Mouse (Mus musculus) lung, embryonic 15.5 days (tissue): Measurements from ENCODE around the gene Mapk6. TPM values are rescaled to one million over a fixed set of nuclear protein-coding genes. Genes with fewer than 3 reads are reported as not detected.

ENCODE experiments used
- ATAC-seq: fragments of 200-750 bp; cut with Nextera tagmentation; 2 replicates; pipeline ENCODE4 v1.8.0; 2017; ENCODE audit warnings: moderate number of reproducible peaks, borderline replicate concordance; ENCODE audit not compliant: low FRiP score, low TSS enrichment; ENCODE audit errors: extremely low read depth
- H3K27ac ChIP-seq: fragments of 300-500 bp; sonication (generic); 2 replicates; pipeline ENCODE4 v1.5.1; 2015; ENCODE audit warnings: moderate library complexity, mild to moderate bottlenecking, inconsistent platforms
- H3K27me3 ChIP-seq: fragments of 300-500 bp; sonication (generic); 2 replicates; pipeline ENCODE4 v1.6.1; 2015; ENCODE audit warnings: inconsistent platforms
- H3K36me3 ChIP-seq: fragments of 300-500 bp; sonication (generic); 2 replicates; pipeline ENCODE4 v1.6.1; 2015; ENCODE audit warnings: inconsistent platforms
- H3K4me1 ChIP-seq: fragments of 300-500 bp; sonication (generic); 2 replicates; pipeline ENCODE4 v1.6.1; 2015; ENCODE audit warnings: inconsistent platforms
- H3K4me2 ChIP-seq: fragments of 300-500 bp; sonication (generic); 2 replicates; pipeline ENCODE4 v1.6.1; 2015; ENCODE audit warnings: inconsistent platforms, mild to moderate bottlenecking, moderate library complexity
- H3K4me3 ChIP-seq: fragments of 300-500 bp; sonication (generic); 2 replicates; pipeline ENCODE4 v1.5.1; 2015; ENCODE audit warnings: mild to moderate bottlenecking, inconsistent platforms
- H3K9ac ChIP-seq: fragments of 300-500 bp; sonication (generic); 2 replicates; pipeline ENCODE4 v1.6.1; 2015; ENCODE audit warnings: inconsistent platforms
- H3K9me3 ChIP-seq: fragments of 300-500 bp; sonication (generic); 2 replicates; pipeline ENCODE4 v1.6.1; 2016; ENCODE audit warnings: inconsistent platforms
- WGBS: fragments of 180-500 bp; shearing (Covaris S2); methylation state at CpG from one replicate; pipeline ENCODE4 v1.1.7; 2015; 5-methylcytosine and 5-hydroxymethylcytosine counted together
- polyA plus RNA-seq: library from polyadenylated mRNA; unstranded; fragments of >200 nt; fragmentation: Nextera tagmentation; extraction: Ambion mirVana; gene quantifications from 2 replicates; pipeline ENCODE4 v1.2.1, GENCODE M21; 2015

Gene Mapk6
- polyA plus RNA-seq, 1 experiment from 2014 or later = 49.7 TPM

DNA sequence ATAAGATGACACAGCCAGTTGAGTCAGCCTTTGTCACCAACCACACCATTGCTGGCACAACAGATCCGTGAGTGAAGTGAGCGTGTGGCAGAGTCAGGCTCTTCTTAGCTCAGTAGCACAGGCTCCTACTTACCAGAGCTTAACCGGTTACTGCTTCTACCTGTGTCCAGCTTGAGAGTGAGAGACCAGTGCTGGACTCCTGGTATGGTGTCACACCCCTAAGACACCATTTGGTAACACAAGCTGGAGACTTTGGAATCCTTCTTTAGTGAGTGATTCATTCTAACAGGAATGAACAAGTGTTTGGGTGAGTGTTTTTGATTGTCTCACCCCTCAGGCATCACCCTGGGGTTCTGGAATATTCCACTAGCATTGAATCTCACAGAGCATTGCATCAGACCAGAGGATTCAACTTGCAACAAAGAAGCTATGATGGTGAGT is 12.5 kb upstream of the Mapk6 start:
- ATAC-seq = no peak
- H3K36me3 ChIP-seq = no peaks in the 10 kb centered on the region
- no peaks in the 10 kb centered on the region for H3K27me3 ChIP-seq
- WGBS = 75% methylated on average over 3 of the region's 3 CpGs
- H3K4me1 ChIP-seq = no peaks in the 10 kb centered on the region; the same call in 1 of the 2 replicates
- H3K27ac ChIP-seq = no peak overlapping the region
- H3K4me2 ChIP-seq = no peak overlapping the region
- no peak overlapping the region for H3K4me3 ChIP-seq
- no peak overlapping the region for H3K9ac ChIP-seq
- H3K9me3 ChIP-seq = no peaks in the 10 kb centered on the region

DNA sequence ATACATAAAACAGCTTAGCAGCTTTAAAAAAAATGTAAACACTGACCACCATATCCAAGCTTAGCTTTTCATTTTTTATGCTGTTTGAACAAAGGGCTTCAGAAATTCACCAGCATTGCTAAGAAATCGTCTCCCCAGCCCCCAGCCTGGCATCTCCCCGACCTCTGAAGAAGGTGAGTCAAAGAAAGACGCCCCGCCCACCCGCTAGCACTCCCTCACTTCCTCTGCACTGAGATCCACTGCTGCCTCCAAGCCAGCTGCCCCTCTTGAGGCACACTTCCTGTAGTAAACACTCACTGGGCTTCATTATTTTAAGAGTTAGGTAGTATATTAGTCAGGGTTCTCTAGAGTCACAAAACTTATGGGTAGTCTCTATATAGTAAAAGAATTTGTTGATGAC is 4.4 kb upstream of the Mapk6 start:
- Histone ChIP-seq H3K4me1 (peaks cover 10% of the 10 kb centered on the region), H3K4me2 (no peak overlapping the region), H3K9me3 (no peaks in the 10 kb centered on the region), H3K4me3 (no peak overlapping the region), H3K36me3 (no peaks in the 10 kb centered on the region), H3K27ac (no peak overlapping the region; the same call in 1 of the 2 replicates), H3K9ac (no peak overlapping the region), H3K27me3 (no peaks in the 10 kb centered on the region)
- 19% methylated on average over 5 of the region's 5 CpGs for WGBS
- no peak for ATAC-seq

DNA sequence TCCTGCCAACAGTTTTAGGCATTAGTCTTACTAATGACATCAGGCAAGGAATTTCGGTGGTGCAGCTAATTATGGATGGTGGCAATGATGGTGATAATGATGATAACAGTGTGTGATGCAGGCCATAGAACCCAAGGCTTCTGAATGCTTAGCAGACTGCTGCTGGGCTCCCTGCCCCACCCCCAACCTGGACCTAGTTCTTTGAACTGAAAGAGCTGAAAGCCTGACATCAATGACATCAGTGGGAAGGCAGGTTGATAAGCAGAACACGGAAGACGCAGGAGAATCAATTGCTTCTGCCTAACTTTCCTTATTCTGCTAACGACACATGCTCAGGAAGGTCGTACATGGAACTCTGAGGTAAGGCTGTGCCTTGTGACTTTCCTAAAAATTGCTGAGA is 3.4 kb upstream of the Mapk6 start:
- Histone ChIP-seq H3K4me3 (no peak overlapping the region), H3K36me3 (no peaks in the 10 kb centered on the region), H3K4me2 (no peak overlapping the region), H3K9me3 (no peaks in the 10 kb centered on the region), H3K27ac (no peak overlapping the region), H3K27me3 (no peaks in the 10 kb centered on the region), H3K4me1 (peaks cover 13% of the 10 kb centered on the region), H3K9ac (no peak overlapping the region)
- WGBS = 55% methylated on average over 5 of the region's 5 CpGs
- no peak for ATAC-seq

DNA sequence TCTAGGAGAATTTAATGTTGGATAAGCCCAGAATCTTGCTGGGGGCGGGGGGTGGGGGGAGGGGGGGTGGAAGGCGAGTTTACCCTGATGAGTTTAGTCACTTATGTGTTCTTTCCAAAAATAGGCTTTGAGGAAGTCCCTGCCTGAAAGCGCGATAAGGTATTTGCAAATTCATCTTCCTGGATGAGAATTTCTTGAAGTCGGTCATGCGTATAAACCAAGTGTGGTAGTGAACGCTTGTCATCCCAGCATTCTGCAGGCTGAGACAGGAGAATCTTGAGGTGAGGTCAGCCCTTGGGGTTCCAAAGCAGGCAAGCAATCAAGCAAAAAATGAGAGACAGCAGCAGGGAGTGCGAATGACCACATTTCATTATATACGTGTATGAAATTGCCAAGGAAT is 1.8 kb upstream of the Mapk6 start:
- H3K27me3 ChIP-seq = no peaks in the 10 kb centered on the region
- 69% methylated on average over 9 of the region's 9 CpGs for WGBS
- no peak overlapping the region for H3K27ac ChIP-seq
- H3K4me2 ChIP-seq = no peak overlapping the region
- no peak overlapping the region for H3K9ac ChIP-seq
- peaks cover 22% of the 10 kb centered on the region for H3K4me1 ChIP-seq
- no peaks in the 10 kb centered on the region for H3K36me3 ChIP-seq
- H3K9me3 ChIP-seq = no peaks in the 10 kb centered on the region
- H3K4me3 ChIP-seq = no peak overlapping the region
- ATAC-seq = no peak

DNA sequence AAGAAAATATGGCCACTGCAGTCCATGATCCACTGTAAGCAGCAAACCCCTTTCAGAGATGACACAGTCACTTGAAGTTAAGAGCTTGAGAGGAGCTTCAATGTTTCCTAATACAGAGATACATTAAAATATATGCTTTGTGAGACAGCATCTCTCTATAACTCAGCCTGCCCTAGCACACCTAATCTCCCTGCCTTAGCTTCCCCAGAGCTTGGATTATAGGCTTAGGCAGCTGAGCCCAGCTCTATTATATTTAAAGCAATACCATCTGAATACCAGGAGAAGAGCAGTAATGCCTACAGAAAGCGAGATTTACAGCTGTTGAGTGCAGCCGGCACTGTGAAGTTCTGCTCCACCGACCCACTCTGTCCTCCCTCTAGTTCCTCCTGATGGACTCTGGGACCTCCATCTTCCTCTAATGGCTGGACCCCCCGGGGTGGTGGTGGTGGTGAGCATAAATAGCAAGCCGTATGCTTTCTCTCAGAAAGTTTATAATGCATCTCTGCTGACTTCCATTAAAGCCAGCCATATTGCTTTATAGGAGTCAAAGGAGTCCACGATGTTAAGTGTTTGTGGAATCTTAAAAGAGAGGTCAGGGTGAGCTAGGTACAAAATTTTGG is 1.2 kb upstream of the Mapk6 start:
- H3K27ac ChIP-seq = 0 out of 2 replicates have a peak overlapping the region, but pooled peaks have one; percentile 99
- no peak overlapping the region for H3K9ac ChIP-seq
- H3K4me3 ChIP-seq = peak overlapping the region; percentile 86
- no peaks in the 10 kb centered on the region for H3K27me3 ChIP-seq
- H3K36me3 ChIP-seq = no peaks in the 10 kb centered on the region
- H3K4me2 ChIP-seq = 0 out of 2 replicates have a peak overlapping the region, but pooled peaks have one; percentile 72
- ATAC-seq = no peak
- H3K9me3 ChIP-seq = no peaks in the 10 kb centered on the region
- WGBS = 80% methylated on average over 6 of the region's 6 CpGs
- H3K4me1 ChIP-seq = peaks cover 27% of the 10 kb centered on the region

DNA sequence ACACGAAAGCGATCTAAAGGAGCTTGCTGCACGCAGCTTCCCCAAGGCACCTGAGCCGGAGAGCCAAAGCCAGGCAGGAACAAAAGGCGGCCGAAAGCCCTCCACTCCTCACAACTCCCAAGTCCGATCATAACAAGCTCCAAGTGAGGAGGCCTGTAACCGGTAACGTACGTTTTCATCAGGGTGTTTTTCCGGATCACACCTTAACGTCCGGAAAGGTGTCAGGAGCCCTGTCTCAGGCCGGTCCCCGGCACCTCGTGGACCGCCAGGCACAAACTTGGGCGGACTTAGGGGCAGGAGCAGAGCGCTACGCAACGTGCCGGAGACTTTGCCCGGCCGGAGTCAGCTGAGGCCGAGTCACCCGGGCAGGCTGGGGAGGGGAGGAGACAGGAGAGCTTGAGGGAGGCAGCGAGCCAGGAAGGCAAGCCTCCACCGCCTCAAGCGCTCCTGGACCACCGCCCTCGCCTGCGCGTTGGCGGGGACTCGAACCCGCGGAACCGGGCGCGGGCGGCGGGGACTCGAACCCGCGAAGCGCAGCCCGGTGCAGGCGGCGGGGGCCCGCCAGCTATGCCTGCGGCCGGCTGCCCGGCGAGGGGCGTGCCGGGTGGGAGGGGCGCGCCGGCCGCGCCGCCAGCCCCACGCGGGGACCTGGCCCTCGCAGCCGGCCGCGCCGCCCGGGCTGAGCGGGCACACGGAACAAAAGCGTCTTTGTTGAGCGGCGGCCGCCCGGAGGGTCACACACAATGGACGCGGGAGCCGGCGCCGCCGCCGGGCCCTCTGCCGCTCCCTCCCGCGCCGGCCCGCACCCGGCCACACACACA is 564 bp downstream of the Mapk6 start:
- peak; percentile 87 for ATAC-seq
- Histone ChIP-seq H3K36me3 (no peaks in the 10 kb centered on the region), H3K27me3 (no peaks in the 10 kb centered on the region), H3K4me1 (peaks cover 31% of the 10 kb centered on the region), H3K9ac (peak overlapping the region; percentile 83), H3K4me2 (peak overlapping the region; percentile 72), H3K27ac (peak overlapping the region; percentile 99), H3K4me3 (peak overlapping the region; percentile 86), H3K9me3 (no peaks in the 10 kb centered on the region)
- under 1% methylated on average over 61 of the region's 90 CpGs for WGBS

DNA sequence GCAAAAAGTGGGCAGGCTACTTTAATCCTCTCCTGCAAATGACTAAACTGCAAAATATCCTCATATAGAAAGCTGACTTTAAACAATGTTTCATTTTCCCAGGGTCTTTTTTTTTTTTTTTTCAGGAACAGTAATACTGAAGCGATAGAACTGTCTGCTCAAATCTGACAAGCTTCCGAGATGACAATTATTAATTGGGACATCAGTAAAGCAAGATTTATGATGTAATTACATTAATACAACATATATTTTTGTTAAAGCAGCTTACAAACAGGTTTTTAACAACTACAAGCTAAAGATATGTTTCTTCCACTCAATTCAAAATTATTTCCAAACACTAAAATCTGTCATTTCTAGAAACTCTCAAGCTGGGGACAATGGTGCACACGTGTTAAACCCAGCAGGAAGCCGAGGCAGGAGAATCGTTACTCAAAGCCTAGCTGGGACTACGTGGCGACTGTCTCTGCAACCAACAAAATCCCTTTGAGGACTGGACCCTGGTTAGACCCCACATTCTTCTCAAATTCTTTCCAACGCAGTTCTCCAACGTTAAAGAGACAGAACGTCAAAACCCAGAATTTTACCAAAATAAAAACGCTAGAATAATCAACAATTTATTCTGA is 1.5 kb downstream of the Mapk6 start:
- H3K27me3 ChIP-seq = no peaks in the 10 kb centered on the region
- no peak overlapping the region; the same call in 1 of the 2 replicates for H3K27ac ChIP-seq
- H3K36me3 ChIP-seq = no peaks in the 10 kb centered on the region
- H3K4me2 ChIP-seq = peak overlapping the region; percentile 72
- peak overlapping the region; percentile 83; the same call in 1 of the 2 replicates for H3K9ac ChIP-seq
- no peaks in the 10 kb centered on the region for H3K9me3 ChIP-seq
- H3K4me1 ChIP-seq = peaks cover 26% of the 10 kb centered on the region
- H3K4me3 ChIP-seq = peak overlapping the region; percentile 86
- ATAC-seq = no peak
- 3% methylated on average over 11 of the region's 11 CpGs for whole genome bisulfite sequencing

DNA sequence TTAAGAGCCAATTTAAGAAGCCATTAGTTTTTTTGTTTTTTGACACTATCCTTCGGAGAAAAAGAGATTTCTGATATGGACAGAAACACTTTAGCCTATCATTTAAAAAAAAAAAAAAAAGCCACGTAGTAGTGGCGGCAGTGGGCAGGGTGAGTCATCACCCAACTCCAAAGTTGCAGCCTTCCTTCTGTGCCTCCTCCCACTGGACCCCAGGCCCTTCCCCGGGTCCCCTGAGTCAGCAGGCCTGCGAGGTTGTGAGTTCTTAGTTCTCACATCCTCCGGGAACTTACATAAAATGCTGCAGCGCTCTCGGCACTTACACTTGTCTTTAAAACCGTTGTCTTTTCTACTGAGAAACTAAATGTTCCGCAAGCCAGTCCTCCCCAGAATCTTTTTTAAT is 2.0 kb downstream of the Mapk6 start:
- no peak for ATAC-seq
- 0 out of 2 replicates have a peak overlapping the region, but pooled peaks have one; percentile 0 for H3K9ac ChIP-seq
- no peaks in the 10 kb centered on the region for H3K9me3 ChIP-seq
- H3K27ac ChIP-seq = no peak overlapping the region
- H3K36me3 ChIP-seq = no peaks in the 10 kb centered on the region
- H3K27me3 ChIP-seq = no peaks in the 10 kb centered on the region
- H3K4me1 ChIP-seq = peaks cover 26% of the 10 kb centered on the region
- H3K4me2 ChIP-seq = peak overlapping the region; percentile 72
- H3K4me3 ChIP-seq = peak overlapping the region; percentile 86
- 9% methylated on average over 10 of the region's 10 CpGs for WGBS

DNA sequence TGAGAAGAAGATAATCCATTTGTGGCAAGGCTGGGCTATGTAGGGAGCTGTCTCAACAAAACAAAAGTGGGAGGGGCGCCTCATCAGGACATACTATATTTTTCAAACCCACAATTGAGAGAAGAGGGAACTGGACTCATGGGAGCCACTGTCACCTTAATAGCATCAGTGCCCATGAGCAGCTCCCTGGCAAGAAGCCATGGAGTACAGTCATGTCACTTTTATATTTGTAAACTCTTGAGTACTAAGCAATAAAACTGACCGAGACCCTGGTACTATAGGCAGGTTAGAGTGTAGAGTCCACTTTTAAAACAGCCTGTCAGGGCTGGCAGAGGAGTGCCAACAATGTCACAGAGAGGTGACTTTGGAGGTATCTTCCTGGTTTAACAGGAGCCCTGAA is 3.7 kb downstream of the Mapk6 start:
- no peaks in the 10 kb centered on the region for H3K27me3 ChIP-seq
- no peaks in the 10 kb centered on the region for H3K36me3 ChIP-seq
- no peak overlapping the region for H3K4me2 ChIP-seq
- no peak overlapping the region for H3K4me3 ChIP-seq
- 73% methylated on average over 2 of the region's 2 CpGs for WGBS
- no peak overlapping the region for H3K27ac ChIP-seq
- peaks cover 38% of the 10 kb centered on the region for H3K4me1 ChIP-seq
- H3K9me3 ChIP-seq = no peaks in the 10 kb centered on the region
- H3K9ac ChIP-seq = no peak overlapping the region
- ATAC-seq = no peak

DNA sequence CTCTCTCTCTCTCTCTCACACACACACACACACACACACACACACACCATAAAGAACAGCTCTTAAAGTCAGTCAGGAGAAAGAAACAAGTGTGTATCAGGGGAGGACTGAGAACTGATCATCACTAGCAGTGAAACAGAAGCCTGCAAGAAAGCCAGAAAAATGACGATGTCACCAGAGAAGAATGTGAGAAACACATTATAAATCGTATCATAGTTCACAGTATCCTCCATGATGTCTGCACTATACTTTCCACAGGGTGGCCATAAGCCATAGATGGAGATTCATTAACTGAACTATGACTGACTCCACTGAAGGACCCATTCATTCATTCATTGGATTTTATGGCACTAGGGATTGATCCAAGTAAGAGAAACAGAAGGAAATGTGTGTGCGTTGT is 6.3 kb downstream of the Mapk6 start:
- Histone ChIP-seq H3K27me3 (no peaks in the 10 kb centered on the region), H3K4me3 (no peak overlapping the region), H3K9me3 (no peaks in the 10 kb centered on the region), H3K9ac (no peak overlapping the region), H3K4me1 (peaks cover 38% of the 10 kb centered on the region), H3K36me3 (no peaks in the 10 kb centered on the region), H3K4me2 (no peak overlapping the region), H3K27ac (no peak overlapping the region)
- ATAC-seq = no peak
- WGBS = 45% methylated on average over 3 of the region's 3 CpGs

DNA sequence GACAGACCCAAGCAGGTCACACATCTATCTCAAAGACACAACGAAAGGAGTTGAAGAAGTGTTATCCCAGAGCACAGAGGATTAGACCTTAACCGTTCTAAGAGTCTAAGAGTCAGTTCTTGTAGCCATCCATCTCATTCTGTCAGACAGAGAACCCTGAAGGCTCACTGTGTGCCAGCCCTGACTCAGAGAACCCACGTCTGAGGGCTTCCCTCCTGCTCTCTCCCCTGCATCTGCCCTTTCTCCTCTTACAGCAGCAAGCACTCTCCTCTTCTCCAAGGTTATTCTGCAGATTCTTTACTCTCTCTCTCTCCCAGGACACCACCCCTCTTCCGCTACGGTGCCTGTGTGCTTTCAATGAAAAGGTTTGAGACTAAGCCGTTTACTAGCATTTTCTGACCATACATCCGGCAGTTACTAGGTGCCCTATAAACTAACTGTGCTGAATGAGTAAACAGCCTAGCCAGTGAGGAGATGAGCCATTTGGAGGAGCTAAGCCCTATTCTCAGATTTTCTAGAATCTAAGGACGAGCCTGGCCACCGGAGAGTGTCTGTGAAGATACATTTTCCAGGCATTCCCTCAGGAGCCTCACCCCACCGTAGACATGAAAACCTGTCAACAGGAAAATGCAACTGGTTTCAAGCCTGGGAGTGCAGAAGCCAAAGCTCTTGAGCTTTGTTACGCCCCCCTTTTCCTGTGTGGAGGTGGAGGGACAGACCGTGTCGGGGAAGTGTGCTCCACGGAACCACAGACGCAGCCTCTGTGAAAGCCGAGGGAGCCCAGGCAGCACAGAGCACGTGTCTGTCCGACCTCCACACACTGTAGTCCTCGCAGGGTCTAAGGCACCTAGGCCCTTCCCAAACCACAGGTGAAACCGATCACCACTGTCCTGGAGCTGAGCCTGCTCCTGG is 8.0 kb downstream of the Mapk6 start:
- WGBS = 62% methylated on average over 20 of the region's 20 CpGs
- no peaks in the 10 kb centered on the region for H3K9me3 ChIP-seq
- no peak overlapping the region for H3K27ac ChIP-seq
- no peak overlapping the region for H3K4me3 ChIP-seq
- no peaks in the 10 kb centered on the region for H3K27me3 ChIP-seq
- H3K9ac ChIP-seq = no peak overlapping the region
- ATAC-seq = no peak
- H3K4me2 ChIP-seq = no peak overlapping the region
- peaks cover 16% of the 10 kb centered on the region; the same call in 1 of the 2 replicates for H3K36me3 ChIP-seq
- peaks cover 29% of the 10 kb centered on the region for H3K4me1 ChIP-seq
